Mouse (Mus musculus): Measurements from ENCODE around the gene Bzw2.
"Not testable (repeated sequence)": the region's sequence is repeated elsewhere in the genome, so short reads cannot be mapped to it uniquely, and the experiment has no call there.

Gene Bzw2

DNA sequence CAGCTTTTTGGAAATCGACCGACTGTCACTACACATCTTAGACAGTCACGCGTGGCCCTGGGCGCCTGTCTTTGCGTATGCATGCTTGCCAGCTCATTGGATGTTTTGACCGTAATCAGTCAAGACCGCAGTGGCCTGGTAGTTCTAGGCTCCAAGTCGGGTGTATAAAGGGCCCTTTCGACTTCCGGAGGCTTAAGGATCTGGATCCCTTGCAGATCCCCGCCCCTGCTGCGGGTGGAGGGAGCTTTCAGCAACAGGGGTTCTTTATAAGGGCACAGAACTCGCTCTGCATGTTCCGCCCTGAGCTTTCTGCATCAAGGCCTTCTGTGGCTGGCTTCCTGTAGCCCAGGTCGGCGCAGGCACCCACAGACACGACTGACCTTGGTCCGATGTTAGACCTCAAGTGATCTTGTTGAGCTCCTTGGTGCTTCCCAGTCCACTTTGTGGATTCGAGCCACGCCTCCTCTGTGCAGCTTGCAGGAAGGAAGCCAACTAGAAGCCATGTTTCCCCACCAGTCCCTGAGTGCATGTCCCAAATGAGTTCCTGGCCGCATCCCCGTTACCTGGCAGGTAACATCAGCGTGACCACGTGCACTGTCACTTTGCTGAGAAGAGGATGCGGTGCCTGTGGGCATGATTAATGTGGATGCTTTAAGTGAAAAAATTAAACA is at the start of gene Bzw2:
Bzw2 (minus strand) TSS at position 443 of the 671 bp plus-strand sequence.
- DNase-seq = peak; percentile 85

- DNase-seq = peak; percentile 71
Observed at GRCm38 (mm10) chr12:36207072-36207799, 49.4 kb upstream of the Bzw2 start.

GRCm38 (mm10) chr12:36205579-36206119 is 47.8 kb upstream of the Bzw2 start:
- DNase-seq = not testable (repeated sequence)

DNA sequence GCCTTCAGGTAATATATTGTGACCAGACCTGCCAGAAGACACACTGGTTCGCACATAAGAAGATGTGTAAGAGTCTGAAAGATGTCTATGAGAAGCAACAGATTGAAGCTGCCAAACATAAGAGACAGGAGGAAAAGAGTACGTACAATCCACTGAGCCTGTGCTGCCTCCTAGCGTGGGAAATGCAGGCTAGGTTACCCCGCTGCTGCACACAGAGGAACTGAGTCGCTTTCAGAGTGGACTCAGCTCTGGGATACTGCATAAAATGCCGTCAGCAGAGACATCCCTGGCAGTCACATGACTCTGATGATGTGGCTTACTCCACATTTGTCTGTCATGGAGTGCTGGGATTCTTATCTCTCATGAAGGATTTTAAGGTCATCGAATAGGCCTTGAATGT is 37.1 kb upstream of the Bzw2 start:
- DNase-seq = no peak

GRCm38 (mm10) chr12:36190343-36190742 is 32.5 kb upstream of the Bzw2 start:
- DNase-seq = peak; percentile 28

DNA sequence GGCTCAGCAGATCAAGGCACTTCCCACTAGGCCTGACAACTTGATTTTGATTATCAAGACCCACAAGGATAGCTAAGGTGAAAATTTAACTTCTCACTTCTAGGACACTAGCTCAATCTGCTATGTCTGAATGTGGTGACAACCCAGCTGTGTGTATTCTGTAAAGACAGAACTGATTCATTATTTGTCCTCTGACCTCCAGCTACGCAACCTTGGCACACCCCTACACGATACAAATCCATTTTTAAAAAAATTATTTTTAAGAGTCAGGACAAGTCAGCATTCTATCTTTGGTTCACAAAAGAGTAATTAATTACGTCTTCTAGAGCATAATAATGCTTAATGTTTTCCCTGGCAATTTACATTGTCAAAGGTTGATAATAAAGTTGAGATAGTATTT is 31.7 kb upstream of the Bzw2 start:
- no peak for DNase-seq

- DNase-seq = peak; percentile 66
Observed at GRCm38 (mm10) chr12:36187081-36187480, 29.2 kb upstream of the Bzw2 start.

GRCm38 (mm10) chr12:36182570-36182969 is 24.7 kb upstream of the Bzw2 start:
- peak; percentile 58 for DNase-seq

DNA sequence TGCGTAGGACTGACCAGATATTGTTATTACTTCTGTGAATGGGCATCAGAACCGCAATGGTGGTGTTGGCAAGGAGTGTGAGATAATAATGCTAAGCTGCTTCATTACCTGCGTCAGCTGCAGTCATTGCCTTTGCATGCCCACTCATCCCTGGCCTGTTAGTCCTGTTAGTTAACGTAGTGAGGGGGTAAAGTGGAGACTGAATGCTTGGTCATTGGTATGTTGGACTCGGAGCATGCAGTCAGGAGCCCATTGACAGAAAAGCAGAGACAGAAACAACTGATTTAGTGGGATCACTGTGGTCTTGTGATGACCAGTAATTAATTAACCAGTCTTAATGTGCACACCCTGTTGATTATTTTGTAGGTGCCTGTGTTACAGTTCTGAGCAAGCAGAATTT is 19.3 kb upstream of the Bzw2 start:
- no peak for DNase-seq

DNA sequence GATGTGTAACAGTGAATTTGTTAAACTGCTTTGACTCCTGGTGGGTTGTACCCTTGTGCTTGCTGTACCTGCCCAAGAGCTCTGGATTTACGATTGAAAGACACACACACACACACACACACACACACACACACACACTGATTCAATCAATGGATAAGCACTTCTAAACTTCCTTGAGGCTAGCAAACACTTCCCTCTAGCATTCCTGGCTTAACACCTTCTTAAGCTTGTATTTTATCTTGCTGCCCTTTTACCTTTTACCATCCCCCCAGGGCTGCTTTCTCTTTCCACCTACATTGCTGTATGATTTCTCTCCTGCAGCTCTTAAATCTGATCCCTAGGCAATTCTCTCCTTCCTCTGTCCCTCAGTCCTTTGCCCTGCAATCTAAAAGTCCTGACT is 7.4 kb upstream of the Bzw2 start:
- DNase-seq = no peak

DNA sequence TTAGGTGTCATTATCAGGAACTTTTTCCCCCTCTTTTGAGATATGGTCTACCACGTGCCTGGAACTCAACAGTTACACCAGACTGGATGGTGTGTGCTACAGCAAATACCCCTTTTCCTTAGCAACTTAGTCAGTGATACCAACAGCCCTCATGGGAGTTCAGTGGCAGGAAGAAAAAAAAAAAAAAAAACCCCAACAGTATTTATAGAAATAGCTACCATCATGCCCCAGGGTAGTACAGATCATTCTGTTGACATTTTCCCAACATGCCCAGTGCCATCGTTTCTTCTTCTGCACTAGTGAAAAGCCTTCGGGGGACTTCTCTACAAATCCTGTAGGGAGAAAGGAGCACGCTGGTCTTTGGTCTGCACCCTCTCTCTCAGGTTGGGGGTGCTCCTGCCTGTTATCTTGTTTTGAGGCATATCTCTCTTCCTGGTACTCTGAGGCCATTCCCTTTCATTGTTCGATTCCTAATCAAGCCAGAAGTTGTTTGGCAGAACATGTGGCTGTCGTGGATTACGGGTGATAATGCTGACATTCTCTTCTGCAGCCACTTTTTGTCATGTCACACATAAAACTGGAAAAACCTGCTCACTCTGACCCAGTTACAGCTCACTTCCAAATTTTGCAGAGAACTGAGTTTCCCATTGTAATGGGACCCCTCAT is 6.4 kb upstream of the Bzw2 start:
- no peak for DNase-seq

DNA sequence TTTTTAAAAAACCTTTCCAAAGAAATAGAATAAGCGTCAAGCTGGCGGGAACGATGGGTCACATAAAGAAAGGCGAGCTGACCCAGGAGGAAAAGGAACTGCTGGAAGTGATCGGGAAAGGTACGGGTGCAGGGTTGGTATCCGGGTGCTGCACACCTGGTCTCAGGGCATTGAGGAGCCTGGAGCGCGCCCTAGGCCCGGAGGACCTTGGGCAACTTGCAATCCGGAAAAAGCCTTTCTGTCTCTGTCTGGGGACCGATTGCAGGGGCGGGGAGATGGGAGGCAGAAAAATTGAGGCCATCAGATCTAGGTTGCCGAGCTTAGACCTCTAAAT is 609 bp downstream of the Bzw2 start:
- no peak for DNase-seq

DNA sequence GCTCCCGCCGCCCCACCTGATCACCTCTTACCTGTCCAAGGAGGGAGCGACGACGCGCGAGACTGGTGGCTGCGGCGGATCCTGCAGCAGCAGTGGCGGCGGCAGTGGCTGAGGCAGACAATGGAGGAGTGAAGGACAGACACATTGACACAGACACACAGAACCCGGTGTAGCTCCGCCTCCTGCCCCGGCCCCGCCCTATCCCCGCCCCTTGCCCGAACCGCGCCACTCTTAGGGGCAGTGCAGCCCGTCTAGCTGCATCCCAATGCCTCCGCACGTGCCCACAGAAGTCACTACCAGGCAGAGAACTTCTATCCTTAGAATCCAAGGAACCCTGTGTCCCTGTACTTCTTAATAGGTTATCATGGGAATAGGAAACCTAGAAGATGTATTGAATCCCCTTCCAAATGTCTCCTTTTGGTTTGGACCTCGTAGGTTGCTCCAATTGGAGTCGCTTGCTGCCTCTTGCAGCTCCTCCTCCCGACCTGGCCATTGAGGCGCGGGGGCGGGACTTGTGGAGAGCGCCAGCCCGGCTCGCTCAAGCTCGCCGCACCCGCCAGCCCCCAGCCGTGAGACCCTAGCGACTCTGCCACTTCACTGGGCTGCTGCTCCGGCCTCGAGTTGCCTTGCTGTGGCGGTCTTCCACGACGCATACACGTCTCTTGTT is 1.1 kb downstream of the Bzw2 start, which contains the start of gene Ankmy2:
Ankmy2 (plus strand) TSS at position 478 of the 667 bp plus-strand sequence.
- DNase-seq = peak; percentile 94

DNA sequence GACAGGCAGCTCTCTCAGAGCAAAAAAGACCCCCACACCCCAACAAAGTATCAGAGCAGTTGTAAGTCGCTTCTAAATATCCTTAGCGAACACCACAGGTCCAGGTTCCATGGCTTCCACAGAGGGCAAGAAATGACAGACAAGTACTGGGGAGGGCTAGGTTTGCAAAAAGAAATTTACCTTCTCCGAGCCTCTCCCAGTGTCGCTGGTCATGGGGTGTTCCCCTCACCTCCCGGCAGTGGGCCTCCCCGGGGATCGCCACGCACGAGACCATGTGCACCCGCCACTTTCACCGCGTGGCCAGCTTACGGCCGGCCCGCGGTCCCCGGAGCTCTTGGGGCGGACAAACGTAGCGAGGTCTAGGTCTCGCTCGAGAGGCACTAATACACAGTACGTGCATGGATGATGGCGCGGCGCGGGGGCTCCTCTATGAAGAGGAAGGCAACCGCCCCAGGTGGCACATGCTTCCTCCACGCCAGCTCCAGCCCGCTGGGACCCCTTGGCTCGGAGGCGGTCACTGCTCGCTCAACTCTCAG is 1.7 kb downstream of the Bzw2 start:
- DNase-seq = no peak

DNA sequence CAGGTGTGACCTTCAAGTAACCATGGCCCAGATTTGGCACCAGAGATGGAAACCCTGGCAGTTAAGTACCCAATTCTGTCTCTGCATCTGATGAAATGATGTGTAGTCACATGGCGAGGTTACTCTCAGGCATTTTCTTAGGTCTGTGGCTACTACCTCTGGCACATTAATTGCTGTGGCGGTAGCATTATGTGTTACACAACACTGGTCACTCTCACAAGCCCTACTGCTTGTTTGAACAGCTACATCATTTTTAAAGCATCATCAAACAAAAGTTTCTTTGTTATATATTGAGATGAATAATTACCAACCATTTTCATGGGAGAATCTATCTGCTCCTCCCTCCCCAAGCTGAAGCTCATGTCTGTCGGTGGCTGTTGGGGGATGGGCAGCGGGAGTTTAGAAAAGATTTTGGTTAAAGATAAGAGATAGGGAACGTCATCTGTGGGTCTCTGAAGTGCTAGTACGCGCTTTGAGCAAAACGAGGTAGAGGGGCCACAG is 2.7 kb downstream of the Bzw2 start:
- peak; percentile 32 for DNase-seq

DNA sequence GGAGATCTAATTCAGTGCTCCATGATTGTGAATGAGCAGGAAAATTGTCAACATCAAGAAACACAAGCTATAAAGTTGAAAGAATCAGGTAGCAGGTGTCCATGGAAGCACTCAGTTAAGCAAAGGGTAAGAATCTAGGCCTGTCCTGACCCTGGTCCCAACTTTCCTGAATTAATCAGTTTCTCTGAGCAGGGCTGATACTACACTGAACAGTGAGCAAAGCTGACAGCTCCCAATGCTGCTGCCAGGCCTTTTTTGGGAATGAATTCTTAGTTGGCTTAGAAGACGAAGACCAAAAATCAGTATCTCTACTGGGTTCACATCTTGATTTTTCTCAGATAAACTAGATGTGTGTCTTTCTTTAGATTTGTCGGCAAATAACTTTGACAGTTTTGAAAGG is 7.1 kb downstream of the Bzw2 start:
- DNase-seq = no peak

- DNase-seq = no peak
Observed at GRCm38 (mm10) chr12:36150265-36150664, 7.6 kb downstream of the Bzw2 start.

GRCm38 (mm10) chr12:36146230-36147011 is 11.5 kb downstream of the Bzw2 start:
- DNase-seq = no peak

DNA sequence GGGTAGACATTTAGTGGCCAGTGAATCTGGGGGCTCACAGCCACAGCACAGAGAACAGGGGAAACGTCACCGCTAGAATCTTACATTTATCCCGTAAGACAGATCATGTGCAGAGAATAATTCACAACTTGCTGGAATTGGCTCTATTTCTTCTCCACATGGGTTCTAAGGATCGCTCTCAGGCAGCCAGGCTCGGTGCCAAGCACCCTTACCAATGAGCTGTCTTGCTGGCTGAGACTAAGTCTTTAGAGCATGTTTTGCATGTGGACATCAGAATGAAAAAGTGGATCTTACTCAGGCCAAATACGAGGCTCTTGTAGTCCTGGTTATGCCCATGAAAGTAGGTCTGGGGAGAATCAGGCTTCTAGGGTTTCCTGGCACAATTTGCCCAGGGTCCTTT is 17.5 kb downstream of the Bzw2 start:
- DNase-seq = peak; percentile 36

DNA sequence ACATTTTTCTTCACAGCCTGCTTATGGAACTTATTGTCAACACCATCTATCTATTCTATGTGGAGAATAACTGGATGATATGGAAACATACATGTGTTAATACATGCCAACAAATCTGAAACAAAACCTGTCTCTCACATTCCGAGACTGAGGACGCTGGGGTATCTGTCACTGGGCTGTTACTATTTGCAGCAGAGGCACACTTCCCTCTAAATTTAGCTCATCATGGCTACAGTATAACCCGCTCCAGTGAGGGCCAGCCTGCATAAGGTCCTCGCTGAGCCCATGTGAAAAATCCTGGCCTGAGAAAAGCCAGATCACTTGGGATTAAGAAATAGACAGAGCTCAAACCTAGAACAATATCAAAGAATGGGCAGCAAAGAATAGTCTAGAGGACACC is 20.7 kb downstream of the Bzw2 start:
- no peak for DNase-seq

GRCm38 (mm10) chr12:36136285-36136684 is 21.6 kb downstream of the Bzw2 start:
- peak; percentile 12 for DNase-seq

DNA sequence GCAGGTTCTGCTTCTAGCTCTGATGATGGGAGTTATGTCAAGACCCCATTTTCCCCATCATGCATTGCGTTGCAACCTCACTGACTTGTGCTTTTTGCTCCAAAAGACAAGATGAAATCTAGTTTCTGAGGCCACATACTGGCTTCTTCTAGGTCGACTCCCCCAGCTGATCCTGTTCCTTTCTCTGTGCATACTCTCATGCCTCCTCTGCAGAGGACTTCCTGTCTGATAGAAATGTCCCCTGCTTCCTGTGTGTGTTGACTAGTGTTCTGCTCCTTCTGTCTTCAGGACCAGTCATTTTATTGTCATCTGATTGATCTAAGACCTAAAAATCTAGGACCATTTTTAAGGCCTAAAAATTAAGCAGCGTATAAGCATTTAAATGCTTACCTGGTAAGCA is 22.5 kb downstream of the Bzw2 start:
- DNase-seq = no peak
